Mouse (Mus musculus): ENCODE data around the gene Edrf1.
A peak's percentile ranks its signal among the peaks of the same experiment; 100 is the strongest.

The Edrf1 gene

GRCm38 (mm10) chr7:133637361-133638305, at the start of gene Edrf1:
Edrf1 (plus strand) TSS chr7:133637543.
- peak; percentile 92 for DNase-seq (ENCODE audit: low spot score)

GRCm38 (mm10) chr7:133591750-133592149, 45.6 kb upstream of the Edrf1 start:
- DNase-seq (ENCODE audit: low spot score), result no peak

GRCm38 (mm10) chr7:133600558-133600957, 36.8 kb upstream of the Edrf1 start:
- no peak for DNase-seq (ENCODE audit: low spot score)

GRCm38 (mm10) chr7:133602058-133602457, 35.3 kb upstream of the Edrf1 start, which contains the start of gene Tex36:
Tex36 (minus strand) TSS chr7:133602158.
- no peak for DNase-seq (ENCODE audit: low spot score)

- no peak for DNase-seq (ENCODE audit: low spot score)
Observed at GRCm38 (mm10) chr7:133603156-133603555, 34.2 kb upstream of the Edrf1 start.

GRCm38 (mm10) chr7:133604427-133605081, 32.8 kb upstream of the Edrf1 start:
- no peak for DNase-seq (ENCODE audit: low spot score)

GRCm38 (mm10) chr7:133607331-133607730, 30.0 kb upstream of the Edrf1 start:
- DNase-seq (ENCODE audit: low spot score), result no peak

GRCm38 (mm10) chr7:133607883-133608575, 29.3 kb upstream of the Edrf1 start:
- DNase-seq (ENCODE audit: low spot score), result no peak

- DNase-seq (ENCODE audit: low spot score), result no peak
Observed at GRCm38 (mm10) chr7:133608631-133609340, 28.6 kb upstream of the Edrf1 start.

GRCm38 (mm10) chr7:133609585-133609984, 27.8 kb upstream of the Edrf1 start:
- no peak for DNase-seq (ENCODE audit: low spot score)

GRCm38 (mm10) chr7:133612981-133613380, 24.4 kb upstream of the Edrf1 start:
- no peak for DNase-seq (ENCODE audit: low spot score)

- no peak for DNase-seq (ENCODE audit: low spot score)
Observed at GRCm38 (mm10) chr7:133620721-133621120, 16.6 kb upstream of the Edrf1 start.

- no peak for DNase-seq (ENCODE audit: low spot score)
Observed at GRCm38 (mm10) chr7:133623226-133623625, 14.1 kb upstream of the Edrf1 start.

- DNase-seq (ENCODE audit: low spot score), result no peak
Observed at GRCm38 (mm10) chr7:133627184-133627936, 10.0 kb upstream of the Edrf1 start.

GRCm38 (mm10) chr7:133630821-133631220, 6.5 kb upstream of the Edrf1 start:
- no peak for DNase-seq (ENCODE audit: low spot score)

- no peak for DNase-seq (ENCODE audit: low spot score)
Observed at GRCm38 (mm10) chr7:133632476-133632875, 4.9 kb upstream of the Edrf1 start.

GRCm38 (mm10) chr7:133634932-133635650, 2.3 kb upstream of the Edrf1 start:
- DNase-seq (ENCODE audit: low spot score), result no peak

GRCm38 (mm10) chr7:133636738-133637352, 498 bp upstream of the Edrf1 start:
- peak; percentile 65 for DNase-seq (ENCODE audit: low spot score)

- DNase-seq (ENCODE audit: low spot score), result no peak
Observed at GRCm38 (mm10) chr7:133638306-133638705, 963 bp downstream of the Edrf1 start.

GRCm38 (mm10) chr7:133638821-133639220, 1.5 kb downstream of the Edrf1 start:
- no peak for DNase-seq (ENCODE audit: low spot score)

Data from urinary bladder, postnatal 10 days (tissue).